Mouse (Mus musculus): ENCODE measurements at regions not wholly inside any gene's neighbourhood (a gene's known extent, or its start where the extent isn't known, plus 50 kb on each side); places are given as distances from the start of the nearest gene placed in this dataset.
A peak's percentile ranks its signal among the peaks of the same experiment; 100 is the strongest.
"Not testable (repeated sequence)": the region's sequence is repeated elsewhere in the genome, so short reads cannot be mapped to it uniquely, and the experiment has no call there.

DNA sequence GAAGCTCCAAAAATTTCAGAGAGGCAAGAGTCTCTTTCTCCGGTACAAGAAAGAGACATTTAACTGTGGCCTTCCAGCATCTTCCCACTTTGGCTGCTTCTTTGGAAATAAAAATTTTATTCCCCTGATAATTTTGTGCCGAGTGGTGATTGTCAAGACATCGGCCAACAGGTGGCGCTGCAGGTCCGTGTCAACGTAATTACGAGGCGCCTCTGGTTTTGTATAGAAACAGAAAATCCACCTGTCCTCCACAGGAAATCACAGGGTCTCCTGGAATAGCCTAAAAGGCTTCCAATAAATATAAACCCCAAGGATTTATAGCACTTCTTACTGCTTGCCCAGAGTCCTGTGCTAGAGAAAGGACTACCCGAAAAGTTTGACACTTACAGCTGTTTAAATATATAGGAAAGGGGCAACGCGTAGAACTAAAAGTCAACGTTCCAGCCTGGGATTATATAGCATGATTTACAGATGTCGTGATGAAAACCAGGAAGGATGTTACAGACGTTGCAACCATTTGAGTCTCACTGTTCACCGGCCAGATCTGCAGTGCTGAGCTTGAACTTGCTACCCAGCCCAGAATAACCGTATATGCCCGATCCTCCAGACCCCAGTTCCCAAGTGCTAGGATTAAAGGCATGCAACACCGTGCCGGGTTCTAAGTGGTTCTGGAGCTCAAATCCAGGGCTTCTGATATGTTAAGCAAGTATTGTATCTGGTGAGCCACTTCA is 251.3 kb upstream of the Tgfbr2 start:
- DNase-seq (ENCODE audit: low spot score): peak; percentile 46

DNA sequence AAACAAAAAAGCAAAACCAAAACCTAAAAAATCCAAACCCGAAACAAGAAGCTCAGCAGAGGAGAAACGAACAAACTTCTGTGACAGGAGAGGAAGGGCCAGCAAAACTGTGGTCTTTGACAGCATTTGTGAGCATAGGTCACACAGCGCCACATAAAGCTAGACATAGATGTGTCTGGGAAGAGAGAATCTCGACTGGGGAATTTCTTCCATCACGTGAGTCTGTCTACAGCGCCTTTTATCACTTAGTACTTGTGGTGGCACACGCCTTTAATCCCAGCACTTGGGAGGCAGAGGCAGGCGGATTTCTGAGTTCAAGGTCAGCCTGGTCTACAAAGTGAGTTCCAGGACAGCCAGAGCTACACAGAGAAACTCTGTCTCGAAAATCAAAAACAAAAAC is 250.2 kb upstream of the Tgfbr2 start:
- not testable (repeated sequence) for DNase-seq (ENCODE audit: low spot score)

DNA sequence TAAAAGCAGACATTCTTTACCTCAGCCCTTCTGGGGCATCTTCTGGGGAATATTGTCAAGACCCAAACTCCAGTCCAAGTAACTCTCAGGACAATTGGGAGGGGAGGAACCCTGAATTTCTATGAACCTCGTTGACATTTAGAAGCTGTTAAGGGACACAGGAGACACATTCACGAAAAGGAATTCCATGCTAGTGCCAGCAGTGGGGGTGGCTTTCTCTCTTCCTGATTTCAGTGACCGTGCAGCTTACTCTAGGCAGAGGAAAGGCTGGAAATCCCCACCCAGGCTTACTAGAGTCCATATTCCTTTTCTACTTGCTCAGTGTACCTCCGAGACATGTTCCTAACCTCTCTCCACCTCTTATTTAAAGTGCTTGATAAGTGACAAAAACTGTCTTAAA is 239.9 kb upstream of the Tgfbr2 start:
- no peak for DNase-seq (ENCODE audit: low spot score)

DNA sequence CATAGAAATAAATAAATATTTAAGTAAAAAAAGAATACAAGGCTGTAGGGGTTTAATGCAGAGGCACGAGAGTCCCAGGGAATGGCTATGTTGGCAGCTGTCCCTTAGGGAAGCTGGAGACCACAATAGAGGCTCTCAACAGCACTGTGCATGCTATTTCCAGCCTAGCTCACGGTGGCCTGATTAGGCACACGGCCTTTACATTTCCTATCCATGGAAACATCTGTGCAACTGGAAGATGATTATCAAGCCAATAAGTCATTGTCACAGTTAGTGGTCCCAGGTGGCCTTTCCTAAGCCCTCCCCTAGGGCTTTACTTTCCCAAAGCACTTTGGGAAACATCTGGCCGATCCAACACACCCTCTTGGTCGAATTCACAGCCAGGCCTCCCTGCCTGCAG is 235.9 kb upstream of the Tgfbr2 start:
- no peak for DNase-seq (ENCODE audit: low spot score)

DNA sequence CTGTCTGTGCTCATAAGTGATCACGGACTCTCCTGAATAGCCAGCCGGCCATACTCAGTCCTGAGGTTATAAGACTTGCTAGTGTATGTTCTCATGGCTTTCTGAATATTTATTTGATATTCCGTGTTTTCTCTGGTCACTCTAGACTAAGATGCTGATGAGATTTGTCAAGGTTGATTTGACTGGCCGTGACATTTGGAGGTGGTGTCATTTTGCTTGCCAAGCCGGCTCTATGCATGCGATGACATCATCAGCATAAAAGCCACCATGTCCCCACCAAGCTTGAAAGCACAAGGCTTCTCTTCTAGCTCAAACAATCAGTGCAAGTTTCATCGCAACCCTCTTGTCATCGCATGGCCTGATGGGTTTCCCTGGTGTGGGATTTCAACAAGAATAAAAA is 235.3 kb upstream of the Tgfbr2 start:
- DNase-seq (ENCODE audit: low spot score): no peak

DNA sequence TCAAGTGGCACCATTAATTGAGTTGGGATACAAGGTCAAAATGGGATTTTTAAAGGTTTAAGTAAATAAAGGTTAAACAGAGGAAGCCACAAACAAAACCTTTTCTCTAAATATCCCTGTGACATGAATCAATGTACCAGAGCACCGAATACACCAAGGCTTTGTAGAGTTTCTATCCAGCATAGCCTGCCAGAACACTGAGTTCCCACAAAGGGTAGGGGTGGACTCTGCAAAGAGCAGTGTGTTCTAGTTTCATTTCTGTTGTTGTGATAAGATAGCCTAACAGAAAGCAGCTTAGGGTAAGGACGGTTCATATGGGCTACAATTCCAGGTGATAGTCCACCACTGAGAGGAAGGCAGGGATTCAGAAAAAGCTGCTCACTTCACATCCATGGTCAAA is 233.0 kb upstream of the Tgfbr2 start:
- no peak for DNase-seq (ENCODE audit: low spot score)

DNA sequence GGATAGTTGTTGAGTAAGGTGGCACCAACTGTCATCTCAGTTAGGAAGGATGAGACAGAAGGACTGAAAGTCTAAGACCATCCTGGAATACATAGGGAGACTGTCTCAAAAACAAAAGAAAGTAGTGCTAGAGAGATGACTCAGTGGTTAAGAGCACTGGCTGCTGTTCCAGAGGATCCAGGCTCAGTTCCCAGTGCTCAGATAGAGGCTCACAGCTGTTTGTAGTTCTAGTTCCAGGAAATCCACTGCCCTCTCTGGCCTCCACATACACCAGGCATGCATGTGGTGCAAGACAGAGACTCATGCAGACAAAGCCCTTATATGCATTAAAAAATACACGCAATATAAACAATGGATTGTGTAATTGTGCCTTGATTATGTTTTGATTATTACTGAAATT is 229.9 kb upstream of the Tgfbr2 start:
- DNase-seq (ENCODE audit: low spot score): no peak

DNA sequence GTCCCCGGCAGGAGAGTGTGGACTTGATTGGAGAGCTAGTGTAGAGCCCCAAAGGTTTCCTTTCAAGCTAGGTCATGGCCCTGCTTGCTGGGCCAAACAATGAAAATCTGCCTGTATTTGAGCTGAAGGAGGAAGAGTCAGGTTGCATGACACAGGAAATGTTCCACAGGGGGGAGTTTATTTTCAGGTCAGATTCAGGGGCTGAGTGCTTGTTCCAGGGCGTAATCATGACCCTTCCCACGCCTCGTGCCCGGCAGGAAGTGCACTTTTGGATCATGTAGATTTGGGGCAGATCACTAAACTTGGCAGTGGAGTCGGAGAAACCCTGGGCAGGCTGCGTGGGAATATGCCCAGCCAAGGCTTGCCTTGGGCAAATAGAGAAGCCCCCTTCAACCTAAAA is 226.7 kb upstream of the Tgfbr2 start:
- DNase-seq (ENCODE audit: low spot score): no peak

DNA sequence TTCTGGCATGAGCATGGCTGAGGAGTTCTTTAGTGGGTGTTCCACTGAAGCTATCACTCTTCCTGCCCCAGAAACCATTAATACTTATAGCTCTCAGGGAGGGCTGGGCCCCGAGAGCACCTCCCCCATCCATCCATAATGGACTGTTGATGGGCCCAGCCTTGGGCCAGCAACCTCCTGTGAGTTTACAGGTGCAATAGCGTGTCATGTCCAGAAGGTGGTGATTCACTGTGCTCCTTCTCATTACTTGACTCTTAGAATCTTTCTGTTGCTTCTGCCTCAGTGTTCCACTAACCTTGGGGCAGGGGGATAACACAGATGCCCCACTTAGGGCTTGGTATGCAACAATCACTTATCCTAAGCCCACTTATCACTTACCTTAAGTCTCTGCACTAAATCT is 225.1 kb upstream of the Tgfbr2 start:
- DNase-seq (ENCODE audit: low spot score): no peak

DNA sequence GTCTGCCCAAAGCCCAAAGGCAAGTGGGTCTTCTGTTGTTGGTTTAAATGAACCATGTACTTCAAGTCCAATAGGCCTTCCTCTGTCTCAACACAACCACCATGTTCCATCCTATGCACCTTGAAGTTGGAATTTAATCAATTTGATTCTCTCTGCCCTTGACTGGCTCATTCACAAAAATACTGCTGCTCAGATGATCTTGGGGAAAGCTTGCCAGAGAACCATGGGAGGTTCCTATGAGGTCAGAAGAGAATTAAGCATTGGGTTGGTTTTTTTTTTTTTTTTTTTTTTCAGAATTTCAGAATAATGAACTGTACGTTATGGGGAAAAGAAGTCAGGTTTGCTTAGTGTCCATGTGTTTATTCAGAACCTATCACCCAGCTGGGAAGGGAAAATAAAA is 224.1 kb upstream of the Tgfbr2 start:
- DNase-seq (ENCODE audit: low spot score): no peak

DNA sequence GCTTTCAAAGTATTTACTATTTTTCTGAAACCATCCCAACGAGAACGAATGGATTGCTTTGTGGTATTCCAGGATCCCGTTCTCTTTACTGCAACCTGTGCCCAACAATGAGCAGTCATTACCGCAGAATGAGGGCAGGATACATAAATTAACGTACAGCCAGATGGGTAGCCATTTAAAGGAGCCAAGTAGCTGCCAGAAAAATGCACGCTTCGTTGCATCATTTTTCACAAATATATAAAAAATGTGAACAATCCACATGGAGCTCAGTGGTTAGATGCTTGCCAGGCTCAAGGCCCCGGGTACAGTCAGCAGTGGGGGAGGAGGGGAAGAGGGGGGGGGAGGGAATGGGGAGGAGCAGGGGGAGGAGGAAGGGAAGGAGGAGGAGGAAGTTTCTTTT is 217.1 kb upstream of the Tgfbr2 start:
- no peak for DNase-seq (ENCODE audit: low spot score)

DNA sequence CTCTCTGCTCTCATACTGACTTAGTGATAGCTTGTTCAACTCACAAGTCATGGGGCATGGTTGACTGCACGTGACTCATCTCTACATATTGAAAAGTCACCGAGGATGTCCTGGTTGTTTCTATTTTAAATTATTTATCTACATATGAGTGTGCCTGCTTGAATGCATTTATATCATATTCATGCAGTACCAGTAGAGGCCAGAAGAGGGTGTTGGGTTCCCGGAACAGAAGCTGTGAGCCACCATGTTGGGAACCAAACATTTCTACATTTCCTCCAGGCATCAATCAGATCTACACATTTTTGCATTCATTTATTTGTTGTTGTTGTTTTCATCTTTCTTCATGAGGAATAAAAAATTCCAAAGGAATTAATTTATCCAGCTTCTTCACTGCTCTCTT is 214.6 kb upstream of the Tgfbr2 start:
- no peak for DNase-seq (ENCODE audit: low spot score)

DNA sequence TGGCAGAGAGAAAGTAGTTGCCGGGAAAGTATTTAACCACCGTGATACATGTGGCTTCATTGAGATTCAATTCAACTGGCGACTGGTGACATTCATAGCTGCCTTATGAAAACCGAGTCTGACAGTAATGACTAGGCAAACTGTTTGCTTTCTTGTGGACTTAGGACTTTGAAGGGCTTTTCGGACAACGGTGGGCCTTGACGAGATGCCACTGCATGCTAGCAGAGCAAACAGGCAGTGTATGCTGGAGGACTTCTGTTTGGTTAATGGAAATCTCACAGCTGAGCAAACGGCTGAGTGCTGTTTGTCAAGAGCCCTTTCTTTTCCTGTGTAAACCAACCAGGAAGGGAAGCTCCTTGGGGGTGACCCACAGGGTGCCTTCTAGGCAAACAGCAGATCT is 213.7 kb upstream of the Tgfbr2 start:
- no peak for DNase-seq (ENCODE audit: low spot score)

DNA sequence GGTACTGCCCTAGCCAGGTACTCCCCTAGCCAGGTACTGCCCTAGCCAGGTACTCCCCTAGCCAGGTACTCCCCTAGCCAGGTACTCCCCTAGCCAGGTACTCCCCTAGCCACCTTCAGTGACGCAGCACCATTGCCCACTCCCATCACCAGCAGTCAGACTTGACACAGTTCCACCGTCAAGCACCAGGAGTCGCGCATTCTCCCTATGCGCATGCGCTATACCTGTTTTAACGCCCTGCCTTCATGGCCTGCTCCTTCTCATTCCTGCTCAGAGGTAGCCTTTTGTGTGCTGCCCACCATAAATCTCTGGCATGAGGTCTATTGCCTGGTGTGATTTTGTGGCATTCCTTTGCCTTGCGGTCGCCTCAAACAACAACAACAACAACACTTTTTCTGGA is 212.9 kb upstream of the Tgfbr2 start:
- DNase-seq (ENCODE audit: low spot score): no peak

DNA sequence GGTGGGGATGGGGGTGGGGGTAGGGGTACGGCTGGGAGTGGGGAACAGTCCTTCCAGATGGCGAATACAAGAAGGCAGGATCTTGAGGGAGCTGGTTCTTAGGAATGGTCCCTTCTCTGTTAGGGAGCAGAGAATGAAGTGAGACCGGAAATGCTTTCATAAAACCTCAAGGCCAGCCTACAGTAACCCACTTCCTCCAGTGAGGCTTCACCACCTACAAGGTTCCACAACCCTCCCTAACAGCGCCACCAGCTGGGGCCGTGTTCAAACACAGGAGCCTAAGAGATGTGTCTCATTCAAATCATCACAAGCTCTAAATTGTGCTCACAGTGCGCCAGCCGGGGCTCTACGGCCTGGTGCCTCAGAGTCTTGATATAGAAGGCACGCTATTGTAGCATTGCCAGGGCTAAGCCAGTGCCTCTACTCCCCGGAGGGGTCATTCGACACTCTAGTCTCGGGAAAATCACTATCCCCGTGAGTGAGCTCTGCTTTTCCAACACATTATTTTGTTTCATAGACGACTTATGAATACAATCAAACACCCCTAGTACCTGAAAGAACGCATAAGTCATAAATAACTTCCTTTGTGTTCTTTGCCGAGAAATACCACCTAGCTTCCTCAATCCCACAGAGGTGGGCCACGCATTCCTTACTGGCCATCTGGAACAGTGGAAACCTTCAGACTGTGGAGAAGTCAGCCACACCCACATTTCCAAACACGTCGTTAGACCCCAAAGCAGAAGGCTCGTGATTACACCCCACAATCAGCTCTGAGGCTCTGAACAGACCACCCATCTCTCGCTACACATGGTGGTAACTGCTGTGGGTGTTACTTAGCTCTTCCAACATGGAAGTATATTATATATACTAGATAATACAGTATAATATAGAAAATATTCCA is 209.3 kb upstream of the Tgfbr2 start:
- peak; percentile 35 for DNase-seq (ENCODE audit: low spot score)

DNA sequence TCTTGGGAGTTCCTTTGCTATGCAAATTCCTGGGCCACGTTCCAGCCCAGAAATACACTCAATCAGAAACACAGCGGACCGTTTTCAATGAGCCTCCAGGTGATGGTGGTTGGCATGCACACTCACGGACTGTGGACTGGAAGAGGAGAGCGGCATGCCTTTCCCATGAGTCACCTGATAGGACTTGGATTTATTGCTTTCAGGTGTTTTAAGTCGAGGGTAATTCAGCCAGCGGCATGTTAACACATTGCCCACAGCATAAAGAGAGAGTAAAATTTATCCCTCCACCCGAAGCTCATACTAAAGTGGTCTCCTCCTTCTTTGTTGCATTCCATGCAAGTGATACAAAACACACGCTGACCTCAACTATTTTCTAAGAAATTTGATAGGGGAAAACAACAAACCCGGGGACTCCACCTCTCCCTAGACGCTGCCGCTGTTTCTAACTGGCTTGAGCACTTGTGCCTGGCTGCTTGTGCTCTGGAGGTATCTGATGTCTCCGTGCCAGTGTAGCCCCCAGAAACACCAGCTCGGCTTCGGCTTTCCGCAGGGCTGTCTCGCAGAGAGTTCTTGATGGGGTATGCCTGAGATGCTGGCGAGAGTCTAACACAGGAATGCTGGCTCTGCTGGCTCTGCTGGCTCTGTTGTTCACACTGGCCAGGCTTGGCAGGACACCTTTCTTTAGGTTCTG is 208.4 kb upstream of the Tgfbr2 start:
- DNase-seq (ENCODE audit: low spot score): no peak

DNA sequence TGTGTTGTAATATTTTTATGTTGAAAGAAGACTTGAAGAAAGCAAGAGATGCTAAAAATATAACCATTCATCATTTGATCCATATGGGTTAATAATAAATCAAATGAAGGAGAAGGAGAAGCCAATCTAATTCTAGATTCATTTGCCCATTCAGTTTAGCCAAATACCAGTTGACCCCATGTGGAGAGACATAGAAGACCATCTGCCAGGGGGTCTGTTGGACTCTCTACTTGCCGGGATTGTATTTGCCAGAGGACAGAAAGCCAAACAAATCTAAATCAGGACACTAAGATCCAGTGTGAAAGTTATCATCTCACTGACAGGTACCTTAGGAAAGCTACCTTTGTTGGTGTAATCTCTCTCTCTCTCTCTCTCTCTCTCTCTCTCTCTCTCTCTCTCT is 202.5 kb upstream of the Tgfbr2 start:
- no peak for DNase-seq (ENCODE audit: low spot score)

DNA sequence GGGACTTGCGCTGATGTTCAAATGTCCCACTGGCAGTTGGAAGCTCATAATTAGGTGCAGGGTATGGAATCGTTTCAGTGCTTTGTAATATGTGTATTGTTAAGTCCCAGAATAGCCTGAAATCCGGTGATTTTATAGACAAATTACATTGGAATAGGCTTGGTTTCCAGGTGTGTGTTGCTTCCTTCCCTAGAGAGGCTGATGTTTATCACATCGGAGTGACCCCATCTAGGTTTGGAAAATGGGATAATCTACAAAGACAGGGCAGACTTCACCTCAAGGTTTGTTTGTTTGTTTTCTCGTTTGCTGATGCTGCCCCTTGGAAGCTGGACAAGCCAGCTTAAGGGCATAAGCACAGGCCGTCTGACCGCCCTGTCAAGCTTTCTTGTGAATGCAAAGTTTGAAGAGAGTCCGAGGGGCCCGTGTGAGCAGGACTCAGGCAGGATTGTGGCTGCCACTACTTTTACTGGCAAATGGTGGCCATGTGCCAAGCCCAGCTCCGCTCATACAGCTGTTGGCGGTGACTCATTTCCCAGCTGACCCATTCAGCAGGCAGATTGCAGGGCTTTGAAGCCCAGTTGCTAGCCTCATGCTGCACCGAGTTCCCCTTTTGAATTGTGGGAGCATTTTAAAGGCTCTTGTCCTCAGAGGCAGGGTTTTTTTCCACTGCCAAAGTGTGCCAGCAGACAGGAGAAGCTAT is 200.6 kb upstream of the Tgfbr2 start:
- DNase-seq (ENCODE audit: low spot score): peak; percentile 69

DNA sequence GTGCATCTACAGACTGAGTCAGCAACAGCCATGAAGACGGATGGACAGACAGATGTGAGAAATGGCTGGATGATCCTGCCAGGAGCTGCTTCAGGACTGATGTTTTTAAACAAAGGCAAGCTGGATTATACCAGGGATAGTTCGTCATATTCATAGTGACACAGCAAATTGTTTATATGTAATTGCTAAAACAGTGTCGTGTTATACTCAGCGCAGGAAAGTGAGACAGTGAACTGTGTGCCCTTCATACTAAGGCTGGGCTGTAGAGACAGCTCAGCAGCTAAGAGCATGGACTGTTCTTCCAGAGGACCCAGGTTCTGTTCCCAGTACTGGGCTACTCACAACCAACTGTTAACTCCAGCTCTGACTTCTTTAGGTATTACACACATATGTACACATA is 199.2 kb upstream of the Tgfbr2 start:
- no peak for DNase-seq (ENCODE audit: low spot score)

DNA sequence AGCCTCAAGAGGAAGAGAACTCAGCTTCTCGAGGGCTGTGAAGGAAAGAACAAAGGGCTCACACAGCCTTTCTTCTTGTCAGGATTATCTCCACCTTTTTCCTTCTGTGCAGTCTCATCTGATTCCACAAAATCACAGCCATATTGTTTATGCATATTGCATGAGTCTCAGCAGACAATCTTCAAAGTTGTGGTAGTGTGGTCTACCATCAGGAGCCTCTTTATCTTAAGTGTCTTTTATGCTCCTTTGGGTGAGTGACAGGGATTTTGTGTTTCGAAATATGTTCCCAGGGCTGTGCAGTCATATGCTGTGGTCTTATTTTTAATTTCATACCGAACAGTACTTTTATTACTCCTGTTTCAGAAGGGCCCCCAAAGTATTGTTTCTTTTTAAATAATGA is 198.2 kb upstream of the Tgfbr2 start:
- DNase-seq (ENCODE audit: low spot score): no peak

DNA sequence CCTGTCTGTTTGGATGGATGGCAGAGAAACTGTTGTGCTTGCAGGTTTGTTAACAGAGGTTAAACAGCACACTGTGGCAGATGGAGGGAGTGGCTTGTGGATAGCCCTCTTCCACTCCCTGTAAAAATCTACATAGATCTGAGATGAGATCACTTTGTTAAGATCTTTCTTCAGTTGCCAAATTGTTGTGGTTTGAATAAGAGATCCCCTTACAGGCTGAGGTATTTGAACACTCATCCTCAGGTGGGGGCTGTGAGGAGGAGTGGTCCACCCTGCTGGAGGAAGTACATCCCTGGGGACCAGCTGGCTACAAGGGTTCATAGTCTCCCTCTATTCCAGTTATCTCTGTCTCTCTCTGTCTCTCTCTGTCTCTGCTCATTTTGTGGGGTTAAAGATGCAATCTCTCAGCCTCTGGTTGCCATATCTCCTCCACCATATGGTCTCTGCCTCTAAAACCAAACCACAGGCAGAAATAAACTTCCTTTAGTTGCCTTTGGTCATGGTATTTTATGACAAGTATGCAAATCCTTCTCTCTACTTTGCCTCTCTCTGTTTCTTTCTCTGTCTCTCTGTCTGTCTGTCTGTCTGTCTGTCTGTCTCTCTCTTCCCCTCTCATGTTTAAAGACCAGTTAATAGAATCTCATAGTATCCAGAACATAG is 194.0 kb upstream of the Tgfbr2 start:
- no peak for DNase-seq (ENCODE audit: low spot score)

DNA sequence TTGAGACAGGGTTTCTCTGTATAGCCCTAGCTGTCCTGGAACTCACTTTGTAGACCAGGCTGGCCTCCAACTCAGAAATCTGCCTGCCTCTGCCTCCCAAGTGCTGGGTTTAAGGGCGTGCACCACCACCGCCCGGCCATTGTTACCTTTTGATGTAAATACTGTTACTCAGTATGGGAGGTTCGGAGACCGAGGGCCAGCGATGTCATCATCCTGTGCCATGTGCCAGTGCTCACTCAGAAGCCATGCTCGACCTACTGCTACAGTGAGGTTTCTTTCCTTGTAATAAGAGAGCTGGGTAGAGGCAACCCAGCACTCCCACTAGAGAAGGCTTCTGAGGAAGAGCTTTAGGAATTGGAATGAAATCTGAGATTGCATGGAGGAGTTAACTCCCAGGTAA is 191.6 kb upstream of the Tgfbr2 start:
- DNase-seq (ENCODE audit: low spot score): no peak

All from left cerebral cortex, adult 11 months (tissue).